Mouse (Mus musculus) T-cell, adult 2 months (primary cell): ENCODE data around the gene Ldha.
"Not testable (repeated sequence)": the region's sequence is repeated elsewhere in the genome, so short reads cannot be mapped to it uniquely, and the experiment has no call there.

ENCODE experiments used
- DNase-seq: peaks from one replicate; pipeline ENCODE4 v3.0.0; 2022; ENCODE audit warnings: low spot score

Gene Ldha

DNA sequence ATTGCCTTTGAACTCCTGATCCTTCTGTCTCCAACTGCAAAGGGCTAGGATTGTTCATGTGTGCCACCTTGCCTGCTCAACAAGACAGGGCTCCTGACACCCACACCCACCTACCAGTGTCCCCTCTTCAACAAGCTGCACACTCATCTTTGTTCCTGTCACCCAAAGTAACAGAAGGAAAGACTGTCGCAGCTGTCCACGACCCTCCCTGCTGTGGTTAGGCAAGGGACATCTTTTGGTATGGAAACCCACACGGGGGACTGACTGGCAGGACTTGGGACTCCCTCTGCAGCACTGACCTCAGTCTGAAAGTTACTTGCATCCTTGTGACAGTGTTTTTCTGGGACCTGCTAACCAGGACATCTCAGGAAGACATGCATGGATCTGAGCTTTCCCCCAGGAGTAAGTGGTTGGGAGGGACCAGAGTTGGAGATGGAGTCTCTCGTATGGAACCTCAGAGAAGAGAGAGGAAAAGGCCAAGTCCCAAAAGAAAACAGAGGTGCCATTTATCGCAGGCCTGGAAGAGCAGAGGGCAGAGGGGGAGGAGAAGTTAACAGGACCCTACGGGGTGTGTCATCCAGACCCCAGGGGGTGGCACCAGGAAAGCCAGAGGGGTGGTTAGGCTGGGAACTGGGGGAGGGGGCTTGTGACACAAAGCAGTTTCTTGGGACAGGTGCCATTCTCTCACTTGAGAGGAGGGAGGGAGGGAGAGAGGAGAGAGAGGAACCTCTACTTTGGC lies at the start of gene Ldha:
Gene Ldha, plus strand, starts transcription at position 689 of the 739 bp plus-strand sequence.
- DNase-seq: no peak

DNA sequence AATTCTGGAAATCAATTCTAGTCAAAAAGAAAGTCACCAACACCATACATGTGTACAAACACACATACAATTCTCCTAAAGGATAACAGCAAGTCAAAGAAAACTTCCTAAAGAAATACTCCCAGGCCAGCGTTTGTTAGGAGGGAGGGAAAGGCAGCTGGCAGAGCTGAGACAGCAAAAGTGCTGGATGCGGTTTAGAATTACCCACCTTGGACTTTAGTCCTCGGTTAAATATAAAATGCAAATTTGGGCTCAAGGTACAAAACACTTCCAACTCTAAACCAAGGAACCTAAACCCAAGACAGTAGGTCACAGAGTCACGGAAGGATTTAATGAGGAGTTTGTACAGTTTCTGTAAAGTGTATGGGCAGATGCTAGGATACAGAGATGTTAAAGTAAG lies 47.4 kb upstream of the Ldha start:
- no peak for DNase-seq

DNA sequence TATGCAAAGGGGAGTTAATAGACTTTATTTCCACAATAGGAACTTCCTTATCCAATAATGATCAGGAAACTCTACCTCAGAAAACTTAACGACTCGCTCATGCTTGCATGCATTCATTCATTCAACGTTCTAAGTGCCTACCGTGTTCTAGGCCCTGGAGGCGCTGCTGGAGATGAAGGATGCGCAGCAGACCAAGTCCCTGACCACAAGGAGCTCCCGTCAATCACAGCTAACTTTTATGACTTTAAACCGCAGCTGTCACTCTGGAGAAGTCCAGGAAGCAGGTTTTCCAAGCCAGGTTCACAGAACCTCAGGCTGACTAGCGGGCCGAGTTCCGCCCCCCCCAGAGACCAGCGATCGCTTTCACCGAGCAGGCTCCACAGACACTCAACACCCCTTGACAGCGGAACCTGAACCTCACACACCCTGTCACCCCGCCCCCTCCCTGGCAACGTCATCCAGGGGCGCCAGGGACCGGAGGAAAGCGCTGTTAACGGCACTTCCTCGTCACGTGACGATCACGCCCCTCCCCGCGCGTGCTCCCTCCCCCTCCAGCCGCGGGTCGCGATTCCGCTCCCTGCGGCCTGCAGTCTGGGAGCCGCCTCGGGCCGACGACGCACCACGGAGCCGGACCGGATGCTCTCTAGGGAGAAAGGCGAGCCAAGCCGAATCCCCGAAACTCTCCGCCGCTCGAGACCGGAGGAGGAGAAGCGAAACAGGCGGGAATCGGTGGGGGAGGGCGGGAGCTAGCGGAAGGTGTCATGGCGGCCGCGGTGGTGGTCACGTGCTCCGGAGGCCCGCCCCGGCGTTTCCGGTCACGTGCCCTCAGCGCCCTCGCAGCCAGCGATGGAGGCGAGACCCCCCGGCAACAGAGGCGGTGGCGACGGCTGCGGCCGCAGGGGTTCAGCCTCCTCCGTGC lies 45.7 kb upstream of the Ldha start, which contains the start of the genes Hps5 and Gtf2h1:
Gene Hps5, minus strand, starts transcription at position 778 of the 919 bp plus-strand sequence.
Gene Gtf2h1, plus strand, starts transcription at position 817 of the 919 bp plus-strand sequence.
- peak; percentile 99 for DNase-seq

DNA sequence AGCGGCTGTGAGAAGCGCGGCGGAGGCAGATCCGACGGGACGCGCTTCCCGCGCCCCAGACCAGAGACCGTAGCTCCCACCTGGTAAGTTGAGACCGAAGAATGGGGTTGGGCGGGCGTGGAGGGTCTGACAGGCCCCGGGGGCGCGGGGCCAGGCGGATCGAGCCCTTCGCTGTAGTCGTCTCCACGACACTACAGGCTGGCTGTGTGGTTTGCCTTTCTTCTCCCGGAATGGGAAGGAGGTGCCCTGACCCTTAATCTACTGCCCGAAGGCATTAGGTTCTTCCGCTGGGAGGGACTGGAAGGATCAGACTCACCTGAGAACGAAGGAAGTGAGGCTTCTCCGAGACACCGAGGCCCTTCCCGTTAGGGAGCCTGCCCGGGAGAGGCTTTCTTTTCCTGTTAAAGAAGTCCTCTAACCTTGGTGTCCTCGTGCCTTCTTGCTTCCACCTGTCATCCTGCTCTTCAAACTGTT lies 45.0 kb upstream of the Ldha start:
- DNase-seq: no peak

DNA sequence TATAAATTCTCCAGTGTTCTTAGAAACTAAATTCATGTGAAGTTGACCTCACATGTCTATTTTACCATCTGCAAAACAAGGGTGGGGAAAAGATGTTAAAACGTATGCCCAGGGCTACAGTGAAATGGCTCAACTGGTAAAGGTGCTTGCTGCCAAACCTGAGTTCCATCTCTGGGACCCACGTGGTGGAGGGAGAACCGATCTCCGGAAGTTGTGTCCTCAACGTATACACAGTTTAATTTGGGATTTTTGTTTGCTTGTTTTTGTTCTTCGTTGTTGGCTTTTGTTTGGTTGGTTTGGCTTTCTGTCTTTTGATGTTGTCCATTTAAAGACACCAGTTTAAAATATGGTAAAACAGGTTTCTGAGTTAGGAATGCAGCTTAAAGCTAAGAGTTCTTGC lies 44.5 kb upstream of the Ldha start:
- no peak for DNase-seq

DNA sequence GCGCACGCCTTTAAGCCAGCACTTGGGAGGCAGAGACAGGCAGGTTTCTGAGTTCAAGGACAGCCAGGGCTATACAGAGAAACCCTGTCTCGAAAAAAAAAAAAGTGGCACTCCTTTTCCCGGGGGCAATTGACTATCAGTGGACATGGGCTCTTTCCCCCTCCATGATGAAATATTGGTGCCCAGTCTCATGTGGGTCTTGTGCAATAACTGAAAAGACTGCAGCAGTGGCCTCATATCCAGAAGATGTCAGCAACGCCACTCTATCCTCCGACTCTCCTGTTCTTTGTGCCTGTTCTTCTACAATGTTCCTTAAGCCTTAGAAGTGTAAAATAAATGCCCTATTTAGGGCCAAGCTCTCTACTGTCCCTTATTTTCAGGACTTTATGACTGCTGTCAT lies 30.9 kb upstream of the Ldha start:
- DNase-seq: no peak

DNA sequence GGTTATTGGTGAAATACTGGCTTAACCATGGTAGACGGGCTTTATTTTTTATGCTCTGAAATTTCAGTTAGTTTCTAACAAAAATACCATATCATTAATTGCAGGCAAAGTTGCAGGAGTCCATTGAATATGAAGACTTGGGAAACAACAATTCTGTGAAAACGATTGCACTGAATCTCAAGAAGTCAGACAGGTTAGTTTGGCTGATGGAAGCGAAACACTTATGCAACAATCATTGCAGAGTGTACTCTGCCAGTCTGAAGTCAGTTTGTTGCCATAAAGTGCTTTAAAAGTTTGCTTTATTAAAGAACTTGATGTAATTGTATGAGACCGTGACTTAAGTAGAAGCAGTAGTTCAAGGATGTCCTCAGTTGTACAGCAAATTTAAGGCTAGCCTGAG lies 27.3 kb upstream of the Ldha start:
- DNase-seq: no peak

DNA sequence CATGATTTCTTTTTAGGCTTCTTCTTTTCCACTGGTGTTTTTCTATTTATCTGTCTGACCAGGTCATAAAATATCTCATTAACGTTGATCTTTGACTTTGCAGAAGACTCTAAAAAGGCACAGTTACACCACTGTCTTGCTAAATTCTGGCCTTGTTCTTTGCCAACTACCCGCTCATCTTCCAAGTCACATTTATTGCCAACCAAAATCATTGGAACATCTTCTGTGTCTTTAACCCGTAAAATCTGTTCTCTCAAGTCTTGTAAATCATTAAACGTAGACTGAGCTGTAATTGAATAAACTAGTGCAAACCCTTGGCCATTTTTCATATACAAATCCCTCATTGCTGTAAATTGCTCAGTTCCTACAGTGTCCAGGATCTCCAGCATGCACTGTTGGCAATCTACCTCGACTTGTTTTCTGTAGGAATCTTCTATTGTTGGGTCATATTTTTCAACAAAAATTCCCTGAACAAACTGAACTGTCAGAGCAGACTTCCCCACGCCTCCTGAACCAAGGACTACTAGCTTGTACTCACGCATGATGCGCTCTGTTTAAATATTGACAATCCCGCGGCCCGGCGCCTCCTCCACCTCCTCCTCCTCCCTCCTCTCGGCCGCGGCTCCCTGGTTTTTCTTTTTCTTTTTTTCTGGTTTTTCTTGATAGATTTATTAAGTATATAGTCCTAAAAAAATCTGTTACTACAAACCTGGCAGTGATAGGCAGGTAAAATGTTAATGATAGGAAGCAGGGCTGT lies 20.2 kb upstream of the Ldha start:
- DNase-seq: not testable (repeated sequence)

DNA sequence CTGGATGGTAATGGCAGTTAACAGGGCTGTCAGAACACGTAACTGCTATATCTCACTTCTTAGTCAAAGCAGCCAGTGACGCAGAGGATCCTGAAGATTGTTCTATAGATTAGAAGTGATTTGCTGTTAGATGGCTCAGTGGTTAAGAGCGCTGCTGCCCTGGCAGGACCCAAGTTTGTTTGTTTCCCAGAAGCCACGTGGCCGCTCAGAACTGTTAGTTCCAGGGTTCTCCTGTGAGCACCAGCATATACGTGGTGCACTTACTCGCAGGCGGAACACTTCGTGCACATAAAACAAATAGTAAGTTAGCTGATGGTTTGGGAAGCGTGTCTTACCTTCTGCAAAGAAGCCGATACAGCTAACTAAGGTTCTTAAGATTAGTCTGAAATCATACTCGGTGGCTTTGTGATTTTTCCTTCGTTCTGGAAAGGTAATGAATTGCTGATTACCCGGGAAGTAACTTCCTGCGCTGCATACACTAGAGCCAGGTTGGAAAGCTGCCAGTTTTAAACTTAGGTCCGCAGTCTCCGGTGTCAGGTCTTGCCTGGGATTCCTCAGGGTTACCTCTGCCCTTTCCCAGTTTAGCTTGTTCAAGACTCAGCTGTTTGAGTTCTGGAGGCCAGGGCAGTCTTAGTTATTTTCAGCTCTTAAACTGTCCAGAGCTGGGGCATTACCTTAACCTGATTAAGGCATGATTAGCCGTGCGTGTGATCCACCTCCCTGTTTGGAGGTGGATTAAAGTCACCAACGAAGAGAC lies 14.1 kb upstream of the Ldha start:
- no peak for DNase-seq

DNA sequence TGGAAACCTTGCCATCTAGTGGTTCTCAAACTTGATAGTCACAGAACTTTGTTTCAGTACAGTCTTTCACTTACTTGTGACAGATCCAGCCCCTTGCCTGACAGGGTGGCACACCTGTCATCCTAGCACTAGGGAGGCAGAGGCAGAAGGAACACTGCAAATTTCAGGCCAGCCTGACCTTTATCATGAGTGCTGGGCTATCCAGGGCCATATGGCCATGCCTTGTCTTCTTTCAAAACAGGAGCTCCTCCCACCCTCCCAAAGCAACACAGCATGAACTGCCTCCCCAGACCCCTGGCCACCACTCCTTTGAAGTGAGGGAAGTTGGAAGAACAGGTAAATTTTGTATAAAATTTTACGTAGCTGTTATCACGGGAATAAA lies 13.5 kb upstream of the Ldha start:
- DNase-seq: no peak

DNA sequence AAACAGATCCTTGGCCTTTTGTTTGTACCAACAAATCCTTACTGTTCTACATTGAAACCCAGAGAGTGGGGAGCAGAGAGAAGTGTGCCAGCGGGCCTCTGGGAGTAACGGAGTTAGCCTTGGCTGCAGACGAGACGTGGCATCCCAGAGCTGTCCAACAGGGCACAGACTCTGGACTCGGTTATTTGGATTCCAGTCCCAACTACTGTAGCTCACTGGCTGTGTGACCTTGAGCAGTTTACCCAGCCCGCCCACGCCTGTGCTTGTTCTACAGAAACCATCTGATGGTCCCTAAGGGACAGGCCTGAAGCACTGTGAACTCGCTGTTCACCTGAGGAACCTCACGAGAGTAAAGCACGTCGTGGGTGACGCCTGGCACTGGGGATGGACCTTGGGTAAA lies 11.4 kb upstream of the Ldha start:
- no peak for DNase-seq

DNA sequence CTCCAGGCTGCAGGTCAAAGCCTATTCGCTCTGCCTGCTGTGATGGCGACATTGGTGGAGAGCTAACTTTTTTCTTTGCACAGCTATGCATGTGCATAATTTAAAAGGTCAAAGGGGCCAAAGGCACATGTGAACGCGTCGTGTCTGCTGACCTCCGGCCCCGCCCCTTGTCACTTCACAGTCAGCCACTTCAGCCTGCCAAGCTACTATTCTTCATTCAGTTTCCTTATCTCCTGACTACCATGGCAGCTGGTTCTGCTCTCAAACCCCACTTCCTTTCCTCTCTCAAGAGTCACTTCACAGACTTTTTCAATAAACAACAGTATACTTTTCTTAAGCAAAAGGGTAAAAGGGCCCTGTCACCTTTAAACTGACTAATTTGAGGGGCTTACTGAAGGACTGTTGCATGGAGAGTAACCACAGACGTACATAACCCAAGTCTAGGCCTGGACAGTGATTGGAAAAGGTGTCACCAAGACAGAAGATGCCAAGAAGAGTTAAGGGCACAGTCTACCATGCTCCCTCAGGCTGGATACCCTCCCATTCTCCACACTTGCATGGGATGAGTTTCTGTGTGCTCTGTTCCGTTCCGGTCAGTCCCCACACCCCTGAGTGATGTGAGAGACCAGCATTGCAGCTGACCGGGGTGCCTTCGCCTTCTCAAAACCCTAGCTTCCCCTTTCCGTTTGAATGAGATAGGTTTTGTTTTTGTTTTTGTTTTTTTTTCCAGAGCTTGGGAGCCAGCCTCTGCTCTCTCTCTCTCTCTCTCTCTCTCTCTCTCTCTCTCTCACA lies 10.3 kb upstream of the Ldha start:
- DNase-seq: peak; percentile 13

DNA sequence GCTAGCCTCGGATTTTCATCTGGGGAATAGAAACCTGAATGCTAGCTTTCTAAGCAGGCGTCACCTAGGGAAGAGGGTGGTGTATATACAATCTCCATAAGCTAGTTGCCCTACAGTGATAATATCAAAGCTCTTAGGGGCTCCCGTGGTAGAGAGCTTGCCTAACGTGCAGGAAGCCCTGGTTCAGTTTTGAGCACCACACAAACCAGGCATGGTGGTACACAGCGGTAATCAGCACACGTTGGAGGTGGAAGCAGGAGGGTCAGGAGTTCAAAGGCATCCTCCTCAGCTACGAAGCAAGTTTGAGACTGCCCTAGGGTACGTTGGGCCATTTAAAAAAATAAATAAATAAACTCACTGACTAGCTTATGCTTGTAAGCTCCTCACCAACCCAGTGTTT lies 9.6 kb upstream of the Ldha start:
- no peak for DNase-seq

DNA sequence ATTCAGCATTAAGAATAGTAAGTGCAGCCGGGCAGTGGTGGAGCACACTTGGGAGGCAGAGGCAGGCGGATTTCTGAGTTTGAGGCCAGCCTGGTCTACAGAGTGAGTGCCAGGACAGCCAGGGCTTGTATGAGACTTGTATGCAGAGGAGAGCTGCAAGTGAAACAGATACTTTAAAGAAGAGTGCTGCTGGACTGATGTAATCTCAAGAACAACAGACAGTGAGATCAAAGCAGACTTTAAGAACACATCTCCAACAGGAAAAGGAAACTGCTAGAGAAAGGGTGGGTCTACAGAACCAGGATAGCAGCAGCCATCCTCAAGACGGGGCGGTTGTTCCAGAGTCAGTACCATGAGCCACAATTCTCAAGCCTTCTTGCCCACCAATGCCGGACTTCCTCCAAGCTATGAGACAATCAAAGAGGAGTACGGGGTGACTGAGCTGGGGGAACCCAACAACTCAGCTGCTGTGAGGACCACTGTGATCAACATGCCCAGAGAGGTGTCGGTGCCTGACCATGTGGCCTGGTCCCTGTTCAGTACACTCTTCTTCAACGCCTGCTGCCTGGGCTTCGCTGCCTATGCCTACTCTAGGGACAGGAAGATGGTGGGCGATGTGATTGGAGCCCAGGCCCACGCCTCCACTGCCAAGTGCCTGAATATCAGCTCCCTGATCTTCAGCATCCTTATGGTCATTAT lies 9.0 kb upstream of the Ldha start:
- peak; percentile 18 for DNase-seq

DNA sequence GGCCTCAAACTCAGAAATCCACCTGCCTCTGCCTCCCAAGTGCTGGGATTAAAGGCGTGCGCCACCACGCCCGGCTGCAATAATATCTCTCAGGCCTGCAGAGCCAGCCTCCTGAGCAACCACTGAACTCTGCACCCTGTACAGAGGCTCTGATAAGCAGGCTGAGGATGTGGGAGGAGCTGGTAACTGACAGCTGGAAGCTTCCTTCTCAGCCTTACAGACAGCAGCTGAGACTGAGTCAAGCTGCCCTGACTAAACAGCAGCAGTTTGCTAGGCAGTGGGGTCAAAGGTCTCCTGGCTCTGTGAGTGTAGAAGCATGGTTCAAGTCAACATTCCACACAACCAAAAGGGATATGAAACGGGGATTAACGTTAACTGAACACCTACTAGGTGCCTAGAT lies 8.0 kb upstream of the Ldha start:
- DNase-seq: peak; percentile 73

DNA sequence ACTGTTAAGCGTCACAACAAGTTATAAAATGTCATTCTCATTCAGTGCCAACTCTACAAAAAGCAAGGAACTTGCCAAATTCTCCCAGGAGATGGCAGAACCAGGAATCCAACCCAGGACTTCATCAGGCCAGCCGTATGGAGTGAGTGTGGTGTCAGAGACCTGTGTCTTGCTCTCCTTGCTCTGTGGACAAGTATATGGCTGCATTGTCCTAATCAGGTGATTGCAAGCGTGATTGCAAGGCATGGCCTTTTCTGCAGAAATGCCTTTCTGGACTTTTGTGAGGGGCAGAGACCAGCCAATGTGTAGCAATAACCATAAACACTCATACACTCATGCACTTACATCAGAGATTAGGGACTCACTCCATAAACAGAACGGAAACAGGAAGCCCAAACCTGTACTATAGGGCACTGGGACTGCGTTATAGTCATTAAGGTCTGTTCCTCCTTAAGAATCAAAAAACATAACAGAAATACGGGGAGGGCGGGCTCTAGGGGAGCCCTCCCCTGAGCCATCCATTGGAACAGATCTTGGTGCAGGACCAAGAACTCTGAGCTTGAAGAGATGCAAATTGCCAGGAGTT lies 7.5 kb upstream of the Ldha start:
- no peak for DNase-seq

DNA sequence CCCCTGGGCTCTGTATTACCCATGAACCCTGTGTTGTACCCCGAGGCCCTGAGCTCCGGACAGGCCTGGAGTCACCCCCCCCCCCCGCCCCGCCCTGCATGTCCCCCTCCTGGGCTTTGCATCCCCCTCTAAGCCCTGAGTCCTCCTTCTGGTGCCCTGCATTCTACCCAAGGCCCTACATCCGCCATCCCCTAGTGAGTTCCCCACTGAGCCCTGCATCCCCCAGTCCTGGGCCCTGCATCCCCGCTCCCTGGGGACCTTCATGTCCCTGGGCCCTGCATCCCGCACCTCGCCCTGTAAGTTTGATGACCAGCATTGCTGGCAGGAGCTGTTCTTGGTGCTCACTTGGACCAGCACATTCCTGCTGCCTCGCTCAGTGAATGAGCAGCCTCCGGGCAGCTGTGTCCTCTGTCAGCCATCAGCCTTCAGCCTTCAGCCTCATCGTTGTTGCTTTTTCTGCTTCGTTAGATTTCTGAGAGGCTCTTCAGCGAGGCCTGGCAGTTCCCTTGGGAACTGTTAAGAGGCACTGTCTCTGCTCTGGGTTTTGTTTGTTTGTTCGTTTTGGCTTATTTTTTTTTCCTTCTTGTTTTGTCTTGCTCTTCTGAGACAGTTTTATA lies 6.2 kb upstream of the Ldha start:
- no peak for DNase-seq

DNA sequence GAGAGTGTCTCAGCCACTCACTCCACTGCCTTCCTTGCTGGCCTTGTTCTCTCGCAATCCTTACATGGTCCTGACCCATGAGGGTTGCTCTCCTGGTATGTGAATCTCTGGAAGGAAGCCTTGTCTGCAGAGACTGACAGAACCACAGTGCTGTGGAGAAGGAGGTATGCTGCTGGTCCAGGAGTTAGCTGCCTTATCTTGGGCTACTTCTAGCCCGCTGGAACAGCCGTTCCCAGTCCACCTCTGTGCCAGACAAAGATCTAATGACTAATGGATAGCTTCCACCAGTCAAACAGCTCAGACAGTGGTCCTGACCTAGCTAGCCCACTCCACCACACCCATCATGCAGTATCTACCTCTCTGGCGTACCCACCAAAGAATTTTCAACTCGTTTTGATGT lies 4.9 kb upstream of the Ldha start:
- DNase-seq: no peak

DNA sequence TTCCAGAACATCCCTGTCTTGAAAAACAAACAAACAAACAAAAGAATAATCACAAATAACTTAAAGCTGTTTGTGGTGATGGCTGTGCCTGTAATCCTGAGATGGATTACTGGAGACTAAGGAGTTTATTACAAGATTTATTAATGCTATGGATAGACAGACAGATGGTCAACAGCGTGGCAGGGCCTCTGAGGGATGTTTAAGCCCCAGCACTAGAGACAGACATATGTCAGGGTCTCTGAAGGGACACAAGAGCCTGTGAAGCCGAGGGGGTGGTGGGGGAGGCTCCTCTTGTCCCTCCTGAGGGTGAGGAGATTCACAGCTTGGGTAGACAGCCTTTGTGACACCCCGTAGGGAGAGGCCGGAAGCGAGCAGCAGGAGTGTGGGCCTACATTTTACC lies 4.2 kb upstream of the Ldha start:
- DNase-seq: no peak
